Mouse (Mus musculus) layer of hippocampus, adult 11-12 months (tissue): ENCODE measurements at regions not wholly inside any gene's neighbourhood (a gene's known extent, or its start where the extent isn't known, plus 50 kb on each side); places are given as distances from the start of the nearest gene placed in this dataset.

Experiments used
- DNase-seq: peaks from one replicate; pipeline ENCODE4 v3.0.0; 2022; ENCODE audit warnings: low spot score

GRCm38 (mm10) chr8:92209081-92209480, 148.3 kb upstream of the Irx5 start:
- no peak for DNase-seq

- DNase-seq = no peak
Observed at GRCm38 (mm10) chr8:92195635-92196034, 161.8 kb upstream of the Irx5 start.

GRCm38 (mm10) chr8:92194065-92194464, 163.4 kb upstream of the Irx5 start:
- no peak for DNase-seq

- DNase-seq = peak; percentile 45
Observed at GRCm38 (mm10) chr8:92190261-92191025, 167.0 kb upstream of the Irx5 start.

- no peak for DNase-seq
Observed at GRCm38 (mm10) chr8:92183331-92183730, 174.1 kb upstream of the Irx5 start.

- DNase-seq = no peak
Observed at GRCm38 (mm10) chr8:92180651-92181050, 176.8 kb upstream of the Irx5 start.

GRCm38 (mm10) chr8:92179327-92179726, 178.1 kb upstream of the Irx5 start:
- no peak for DNase-seq

- no peak for DNase-seq
Observed at GRCm38 (mm10) chr8:92176101-92176500, 181.3 kb upstream of the Irx5 start.

- no peak for DNase-seq
Observed at GRCm38 (mm10) chr8:92174106-92174505, 183.3 kb upstream of the Irx5 start.

GRCm38 (mm10) chr8:92171578-92171977, 185.8 kb upstream of the Irx5 start:
- no peak for DNase-seq

- no peak for DNase-seq
Observed at GRCm38 (mm10) chr8:92167340-92167783, 190.1 kb upstream of the Irx5 start.

- DNase-seq = no peak
Observed at GRCm38 (mm10) chr8:92165306-92165705, 192.1 kb upstream of the Irx5 start.

- DNase-seq = no peak
Observed at GRCm38 (mm10) chr8:92164496-92164895, 192.9 kb upstream of the Irx5 start.

GRCm38 (mm10) chr8:92161002-92161401, 196.4 kb upstream of the Irx5 start:
- no peak for DNase-seq

GRCm38 (mm10) chr8:92158219-92158618, 199.2 kb upstream of the Irx5 start:
- DNase-seq = no peak

GRCm38 (mm10) chr8:92152478-92152877, 204.9 kb upstream of the Irx5 start:
- no peak for DNase-seq

- DNase-seq = no peak
Observed at GRCm38 (mm10) chr8:92147672-92148071, 209.8 kb upstream of the Irx5 start.

- no peak for DNase-seq
Observed at GRCm38 (mm10) chr8:92137091-92137882, 220.1 kb upstream of the Irx5 start.

- DNase-seq = no peak
Observed at GRCm38 (mm10) chr8:92136413-92136812, 221.0 kb upstream of the Irx5 start.

- no peak for DNase-seq
Observed at GRCm38 (mm10) chr8:92134434-92134833, 223.0 kb upstream of the Irx5 start.

- peak; percentile 56 for DNase-seq
Observed at GRCm38 (mm10) chr8:92133484-92134406, 223.7 kb upstream of the Irx5 start.

GRCm38 (mm10) chr8:92132949-92133348, 224.5 kb upstream of the Irx5 start:
- DNase-seq = no peak
